In the genomic region with DNA sequence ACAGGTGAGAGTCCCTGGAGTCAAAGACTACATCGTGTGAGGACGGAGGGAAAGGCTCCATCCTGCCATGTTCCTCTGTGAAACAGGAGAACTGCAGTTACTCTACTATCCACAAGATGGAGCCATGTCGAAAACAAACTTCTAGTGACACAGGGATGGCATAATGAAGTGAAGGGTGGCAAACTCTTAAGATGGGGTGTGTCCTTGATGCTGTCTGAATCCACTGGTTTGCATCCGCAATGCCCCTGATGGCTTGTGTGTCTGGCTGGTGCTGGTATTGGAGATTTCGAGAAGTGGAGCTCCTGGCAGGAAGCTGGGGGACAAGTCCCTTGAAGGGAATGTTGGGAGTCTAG, we compare ENCODE assay signal across 10 mouse cellular contexts.
A peak's percentile ranks its signal among the peaks of the same experiment; 100 is the strongest.
DNase-seq lines count a peak whose midpoint lies in the region; ATAC-seq and TF ChIP-seq lines count a peak whose summit lies in the region.
"Had no signal": no experiment of that assay in that cellular context is flagged by ENCODE, and none has a peak within 500 bp of the region (broad histone marks: within the 10 kb centered on the region; RNA-seq: fewer than 3 reads in every experiment).

No protein-coding gene starts in this region.

- H3K9ac ChIP-seq in neural tube, embryonic 12.5 days, result no peak overlapping the region
- no peak overlapping the region for H3K9ac ChIP-seq in forebrain, embryonic 14.5 days (ENCODE audit: low read length)
- no peak overlapping the region for H3K9ac ChIP-seq in intestine, embryonic 15.5 days
- H3K9ac ChIP-seq in midbrain, postnatal 0 days (replicated peaks; ENCODE audit: low read length, poor library complexity, severe bottlenecking), result no peak overlapping the region
- H3K9ac ChIP-seq: embryonic facial prominence, embryonic 15.5 days; midbrain, embryonic 12.5 days had no signal

- 51% methylated on average over 5 of the region's 5 CpGs for WGBS in neural tube, embryonic 12.5 days
- WGBS in forebrain, embryonic 14.5 days, result 45% methylated on average over 5 of the region's 5 CpGs
- 50% methylated on average over 5 of the region's 5 CpGs for WGBS in intestine, embryonic 15.5 days
- WGBS in midbrain, postnatal 0 days, result 40% methylated on average over 5 of the region's 5 CpGs

- H3K9me3 ChIP-seq in neural tube, embryonic 12.5 days, result no peaks in the 10 kb centered on the region
- no peaks in the 10 kb centered on the region for H3K9me3 ChIP-seq in forebrain, embryonic 14.5 days (replicated peaks; ENCODE audit: control insufficient read depth, low read length)
- H3K9me3 ChIP-seq in intestine, embryonic 15.5 days, result no peaks in the 10 kb centered on the region
- no peaks in the 10 kb centered on the region for H3K9me3 ChIP-seq in midbrain, postnatal 0 days (ENCODE audit: low read length)
- H3K9me3 ChIP-seq: embryonic facial prominence, embryonic 15.5 days; midbrain, embryonic 12.5 days had no signal

- H3K27ac ChIP-seq in neural tube, embryonic 12.5 days, result no peak overlapping the region
- H3K27ac ChIP-seq in forebrain, embryonic 14.5 days (ENCODE audit: low read depth, low read length), result no peak overlapping the region
- no peak overlapping the region for H3K27ac ChIP-seq in intestine, embryonic 15.5 days
- H3K27ac ChIP-seq in left cerebral cortex, adult 2 months, result no peak overlapping the region
- no peak overlapping the region for H3K27ac ChIP-seq in midbrain, postnatal 0 days (ENCODE audit: low read depth, low read length)
- H3K27ac ChIP-seq: embryonic facial prominence, embryonic 15.5 days; midbrain, embryonic 12.5 days had no signal

- TF ChIP-seq CTCF in left cerebral cortex, adult 2 months (IDR thresholded peaks at IDR 0.05), result peak; percentile 91
- TF ChIP-seq CTCF in midbrain, postnatal 0 days (IDR thresholded peaks at IDR 0.05), result peak; percentile 93

- intact Hi-C loops in left cerebral cortex, adult 2 months (cut with DNase I), result loop anchor here (1.0 to 5.0 kb wide), 4 partner anchors 73 to 246 kb away; a partner anchor contains a TSS

- H3K4me2 ChIP-seq in neural tube, embryonic 12.5 days (replicated peaks), result no peak overlapping the region
- no peak overlapping the region for H3K4me2 ChIP-seq in forebrain, embryonic 14.5 days (ENCODE audit: low read length)
- H3K4me2 ChIP-seq in intestine, embryonic 15.5 days (replicated peaks), result no peak overlapping the region
- no peak overlapping the region for H3K4me2 ChIP-seq in midbrain, postnatal 0 days (ENCODE audit: low read depth, low read length, poor library complexity, severe bottlenecking)
- H3K4me2 ChIP-seq: embryonic facial prominence, embryonic 15.5 days; midbrain, embryonic 12.5 days had no signal

- DNase-seq in neural tube, embryonic 10.5 days (ENCODE audit: extremely low spot score, low spot score), result no peak
- DNase-seq in brain, embryonic 18.5 days (ENCODE audit: low read depth, low spot score), result peak; percentile 18
- peak; percentile 78 for DNase-seq in forebrain, embryonic 14.5 days (ENCODE audit: low spot score)
- DNase-seq in left cerebral cortex, adult 2 months (ENCODE audit: extremely low spot score in 1 of 2, low spot score in 2 of 2), result peak; percentile 40 to 48
- peak; percentile 71 for DNase-seq in midbrain, postnatal 0 days (ENCODE audit: low spot score)
- DNase-seq in thymus, postnatal 36 days, result peak; percentile 25 to 26

- H3K4me1 ChIP-seq in neural tube, embryonic 12.5 days, result no peaks in the 10 kb centered on the region
- H3K4me1 ChIP-seq in forebrain, embryonic 14.5 days (ENCODE audit: control insufficient read depth, insufficient read depth, low read length), result peaks cover 5% of the 10 kb centered on the region; the same call in 1 of the 2 replicates
- H3K4me1 ChIP-seq in intestine, embryonic 15.5 days (replicated peaks), result no peaks in the 10 kb centered on the region
- no peaks in the 10 kb centered on the region for H3K4me1 ChIP-seq in midbrain, postnatal 0 days (ENCODE audit: insufficient read depth, low read length)
- H3K4me1 ChIP-seq: embryonic facial prominence, embryonic 15.5 days; midbrain, embryonic 12.5 days had no signal

- peaks cover 5% of the 10 kb centered on the region; the same call in 1 of the 2 replicates for H3K36me3 ChIP-seq in neural tube, embryonic 12.5 days
- peaks cover 5% of the 10 kb centered on the region; the same call in 1 of the 2 replicates for H3K36me3 ChIP-seq in forebrain, embryonic 14.5 days (ENCODE audit: control insufficient read depth, insufficient read depth, low read length)
- H3K36me3 ChIP-seq in intestine, embryonic 15.5 days, result no peaks in the 10 kb centered on the region
- no peaks in the 10 kb centered on the region for H3K36me3 ChIP-seq in midbrain, postnatal 0 days (ENCODE audit: insufficient read depth, low read length)

- ATAC-seq in neural tube, embryonic 12.5 days (ENCODE audit: low FRiP score, low read depth), result 0 out of 2 replicates have a peak, but pooled peaks have one; percentile 22
- peak; percentile 30; the same call in 1 of the 2 replicates for ATAC-seq in forebrain, embryonic 14.5 days
- ATAC-seq in intestine, embryonic 15.5 days, result peak; percentile 40; the same call in 1 of the 2 replicates
- ATAC-seq in midbrain, postnatal 0 days (ENCODE audit: low FRiP score), result no peak

- H3K27me3 ChIP-seq in neural tube, embryonic 12.5 days (replicated peaks), result no peaks in the 10 kb centered on the region
- no peaks in the 10 kb centered on the region for H3K27me3 ChIP-seq in forebrain, embryonic 14.5 days (replicated peaks; ENCODE audit: control insufficient read depth, insufficient read depth, low read length)
- no peaks in the 10 kb centered on the region for H3K27me3 ChIP-seq in intestine, embryonic 15.5 days (replicated peaks)
- H3K27me3 ChIP-seq in midbrain, postnatal 0 days (ENCODE audit: insufficient read depth, low read length), result no peaks in the 10 kb centered on the region
- H3K27me3 ChIP-seq: embryonic facial prominence, embryonic 15.5 days; midbrain, embryonic 12.5 days had no signal

- no peak overlapping the region for H3K4me3 ChIP-seq in neural tube, embryonic 12.5 days
- H3K4me3 ChIP-seq in forebrain, embryonic 14.5 days (ENCODE audit: low read depth, low read length), result no peak overlapping the region
- no peak overlapping the region for H3K4me3 ChIP-seq in intestine, embryonic 15.5 days (replicated peaks)
- H3K4me3 ChIP-seq in left cerebral cortex, adult 2 months, result no peak overlapping the region
- no peak overlapping the region for H3K4me3 ChIP-seq in midbrain, postnatal 0 days (ENCODE audit: low read depth, low read length)
- H3K4me3 ChIP-seq: embryonic facial prominence, embryonic 15.5 days; midbrain, embryonic 12.5 days had no signal
